Mouse (Mus musculus) ES-Bruce4 (cell line): Measurements from ENCODE around the gene Tmem121.

Source experiments
- CTCF ChIP-seq: IDR thresholded peaks from one replicate; pipeline ENCODE4 v1.8.1; 2011; ENCODE audit warnings: low read depth, low read length
- EP300 ChIP-seq: IDR thresholded peaks from 2 replicates; pipeline ENCODE4 v1.6.1; 2011; ENCODE audit warnings: low read depth, low read length; ENCODE audit not compliant: insufficient read depth
- POLR2A ChIP-seq: IDR thresholded peaks from one replicate; pipeline ENCODE4 v1.8.1; 2011; ENCODE audit warnings: low read length; ENCODE audit not compliant: insufficient read depth

DNA sequence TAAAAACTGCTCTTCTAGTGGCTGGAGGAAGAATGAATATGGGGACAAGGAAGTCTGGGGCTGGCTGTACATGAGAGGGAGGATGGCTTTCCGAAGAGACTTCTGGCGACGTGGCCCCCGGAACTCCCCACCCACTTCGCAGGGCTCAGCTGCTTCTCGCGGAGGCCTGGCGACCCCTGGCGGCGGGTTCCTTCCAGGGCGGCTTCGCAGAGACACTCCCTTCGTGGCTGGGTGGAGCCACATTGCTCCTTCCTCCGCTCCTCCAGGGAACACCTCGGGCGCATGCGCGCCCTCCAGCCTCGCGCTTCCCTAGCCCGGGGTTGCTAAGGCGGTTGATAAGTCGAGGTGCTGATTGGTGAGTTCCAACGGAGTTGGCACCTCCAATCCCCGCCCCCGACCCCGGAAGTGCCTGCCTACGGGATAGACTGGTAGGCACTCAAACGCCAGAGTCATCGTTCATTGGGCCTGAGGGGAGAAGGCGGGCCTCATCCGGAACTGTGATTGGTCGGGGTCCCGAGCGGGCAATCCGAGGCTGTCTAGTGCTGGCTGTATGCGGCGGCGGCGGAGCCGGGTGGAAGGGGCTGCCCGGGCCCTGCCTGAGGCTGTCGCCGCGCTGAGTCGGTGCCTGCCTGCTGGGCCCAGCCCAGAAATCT lies 29.7 kb upstream of the Tmem121 start, which contains the start of gene Tedc1:
- TF ChIP-seq CTCF, result peak; percentile 90
- TF ChIP-seq POLR2A, result peak; percentile 45
- TF ChIP-seq EP300, result peak; percentile 73; the same call in 1 of the 2 replicates
